Mouse (Mus musculus) kidney, postnatal 25 days (tissue): Measurements from ENCODE around the gene Srsf11.

Source experiments
- DNase-seq, 2 experiments: peaks; one replicate each; pipeline ENCODE4 v3.0.0; 2021; ENCODE audit warnings: mixed read lengths in 2 of 2

The Srsf11 gene

DNA sequence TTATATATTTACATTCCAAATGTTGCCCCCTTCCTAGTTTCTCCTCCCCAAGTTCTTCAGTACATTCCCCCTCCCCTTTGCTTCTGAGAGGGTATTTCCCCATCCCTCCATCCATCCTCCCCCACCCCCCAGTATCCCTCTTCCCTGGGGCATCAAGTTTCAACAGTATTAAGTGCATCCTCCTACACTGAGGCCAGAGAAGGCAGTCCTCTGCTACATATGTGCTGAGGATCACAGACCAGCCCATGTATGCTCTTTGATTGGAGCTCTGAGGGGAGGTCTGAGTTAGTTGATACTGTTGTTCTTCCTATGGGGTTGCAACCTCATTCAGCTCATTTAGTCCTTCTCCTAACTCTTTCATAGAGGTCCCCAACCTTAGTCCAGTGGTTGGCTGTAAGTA is 56.8 kb downstream of the Srsf11 start:
- no peak for DNase-seq

DNA sequence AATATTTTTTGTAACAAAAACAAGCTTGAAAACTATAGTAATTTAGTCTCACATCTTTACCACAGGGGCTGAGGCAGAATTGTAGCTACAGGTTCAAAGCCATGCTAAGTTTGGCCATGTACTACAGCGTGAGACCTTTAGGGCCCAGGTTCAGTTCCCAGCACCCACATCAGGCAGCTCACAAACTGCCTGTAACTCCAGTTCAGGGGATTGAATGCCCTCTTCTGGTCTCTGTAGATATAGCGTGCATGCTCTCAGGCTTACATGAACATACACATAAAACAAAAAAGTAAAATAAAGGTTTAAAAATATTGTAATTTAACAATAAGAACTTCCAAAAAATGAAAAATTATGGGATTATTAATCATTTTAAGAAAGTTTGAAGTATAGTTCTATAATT is 63.2 kb downstream of the Srsf11 start:
- DNase-seq: no peak

DNA sequence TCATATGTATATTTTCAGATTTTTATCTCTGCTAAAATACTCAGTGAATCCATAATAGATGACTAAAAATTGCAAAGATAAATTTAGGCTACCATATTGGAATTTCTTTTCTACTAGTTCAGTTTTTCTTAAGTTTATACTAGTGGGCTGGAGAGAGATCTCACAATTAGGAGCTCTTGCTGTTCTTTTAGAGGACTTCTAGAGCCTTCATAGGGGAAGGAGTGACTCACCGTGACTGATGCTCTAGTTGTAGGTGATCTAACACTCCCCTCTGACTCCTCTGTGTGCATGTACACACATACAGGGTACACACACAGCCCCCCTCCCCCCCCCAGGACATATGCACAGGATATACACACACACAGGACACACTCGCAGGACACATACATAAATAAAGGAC is 65.3 kb downstream of the Srsf11 start:
- no peak for DNase-seq
